Mouse (Mus musculus) heart, adult 2 months (tissue): ENCODE results near the gene Golph3.

ENCODE experiments used
- CTCF ChIP-seq: fragments of 200-600 bp; IDR thresholded peaks from 2 replicates; pipeline ENCODE4 v1.8.1; 2022; ENCODE audit warnings: antibody characterized with exemption, mild to moderate bottlenecking, moderate library complexity
- EP300 ChIP-seq: fragments of 200-500 bp; IDR thresholded peaks from 2 replicates; pipeline ENCODE4 v1.6.1; 2011; ENCODE audit warnings: low read depth, low read length, control low read depth; ENCODE audit not compliant: insufficient read depth
- POLR2A ChIP-seq: fragments of 200-500 bp; IDR thresholded peaks from 2 replicates; pipeline ENCODE4 v1.6.1; 2011; ENCODE audit warnings: mild to moderate bottlenecking, low read depth, low read length, control low read depth; ENCODE audit not compliant: insufficient read depth

DNA sequence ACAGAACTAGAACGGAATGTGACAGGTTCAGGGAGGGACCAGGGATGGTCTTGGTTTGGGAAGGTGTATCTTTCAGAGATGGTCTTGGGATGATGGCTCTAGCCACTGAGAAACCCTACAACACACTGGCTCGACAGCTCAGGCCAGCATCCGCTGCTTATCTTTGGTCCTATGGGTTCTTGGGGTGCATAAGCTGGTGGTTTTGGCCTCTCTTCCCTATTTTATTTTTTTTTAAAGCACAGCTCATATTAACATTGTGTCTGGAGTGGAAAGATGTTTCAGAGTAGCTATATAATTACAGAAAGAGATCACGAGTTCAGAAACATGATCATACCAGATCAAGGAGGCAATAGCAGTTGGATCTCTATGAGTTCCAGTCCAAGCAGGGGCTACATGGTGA lies 42.8 kb downstream of the Golph3 start:
- TF ChIP-seq CTCF (no peak), POLR2A (no peak), EP300 (no peak)
